Mouse (Mus musculus) lung, postnatal 0 days (tissue): Measurements from ENCODE around the gene Tmigd3.

Source experiments
- CTCF ChIP-seq: IDR thresholded peaks from 2 replicates; pipeline ENCODE4 v1.5.1; 2016; ENCODE audit warnings: antibody characterized with exemption, mild to moderate bottlenecking
- EP300 ChIP-seq: IDR thresholded peaks from 2 replicates; pipeline ENCODE4 v1.6.1; 2016; ENCODE audit warnings: antibody characterized with exemption, mild to moderate bottlenecking, control low read depth

DNA sequence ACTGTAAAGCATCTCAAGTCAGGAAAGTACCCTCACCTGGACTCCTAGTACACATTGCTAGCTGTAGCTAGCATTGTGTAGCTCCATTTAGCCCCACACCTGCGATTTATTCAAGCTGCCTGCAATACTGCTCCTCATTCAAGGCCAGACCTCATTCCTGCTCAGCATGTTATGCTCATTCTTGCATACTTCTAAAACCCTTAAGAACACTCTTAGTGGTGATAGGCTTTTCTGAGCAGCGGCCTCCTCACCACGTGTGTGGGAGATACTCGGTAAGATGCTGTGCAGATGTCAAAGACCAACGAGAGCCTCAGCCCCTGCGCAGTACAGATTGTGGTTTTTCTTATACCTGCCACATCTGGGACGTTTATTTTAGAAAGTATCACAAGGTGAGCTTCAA, 59.1 kb downstream of the Tmigd3 start:
- TF ChIP-seq CTCF (no peak), EP300 (peak; percentile 42; the same call in 1 of the 2 replicates)
